Mouse (Mus musculus) E14TG2a.4 (cell line): ENCODE measurements around the gene Entpd5.

Source experiments
- H3K27me3 ChIP-seq: 2 replicates; pipeline ENCODE4 v1.6.1; 2014; ENCODE audit warnings: low read length, control low read depth; ENCODE audit not compliant: insufficient read depth
- H3K36me3 ChIP-seq: 2 replicates; pipeline ENCODE4 v1.6.1; 2014; ENCODE audit warnings: low read length, control low read depth; ENCODE audit not compliant: insufficient read depth
- H3K4me1 ChIP-seq: replicated peaks from 2 replicates; pipeline ENCODE4 v1.6.1; 2014; ENCODE audit warnings: low read depth, low read length, control low read depth
- H3K4me3 ChIP-seq: replicated peaks from 2 replicates; pipeline ENCODE4 v1.5.1; 2014; ENCODE audit warnings: mild to moderate bottlenecking, low read length
- H3K9me3 ChIP-seq: 2 replicates; pipeline ENCODE4 v1.6.1; 2014; ENCODE audit warnings: low read length, control low read depth
- CTCF ChIP-seq: conservative IDR thresholded peaks from 2 replicates; pipeline ENCODE4 v1.5.1; 2014; ENCODE audit warnings: low read length
- NANOG ChIP-seq: IDR thresholded peaks from 2 replicates; pipeline ENCODE4 v1.6.1; 2014; ENCODE audit warnings: borderline replicate concordance, low read length, mixed read lengths
- POU5F1 ChIP-seq: IDR thresholded peaks from 2 replicates; pipeline ENCODE4 v1.6.1; 2014; ENCODE audit warnings: low read length, borderline replicate concordance

Gene Entpd5

DNA sequence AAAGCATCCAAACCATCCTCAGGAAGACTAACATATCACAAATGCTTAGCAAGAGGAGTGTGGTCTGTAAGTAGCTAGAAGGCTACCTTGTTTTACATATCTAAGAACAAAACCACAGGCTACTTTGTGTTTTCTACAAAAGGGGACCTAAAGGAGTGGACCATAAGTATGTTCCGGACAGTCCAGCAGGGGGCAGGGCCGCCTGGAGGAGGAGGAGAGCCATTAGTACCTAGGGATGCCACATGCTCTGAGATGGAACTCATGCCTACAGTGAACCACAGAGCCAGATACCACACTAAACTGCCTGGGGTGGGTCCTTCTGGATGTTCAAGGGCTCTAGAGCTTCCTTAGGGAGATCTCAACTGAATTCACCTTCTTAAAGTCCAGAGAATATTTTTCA lies 61.6 kb downstream of the Entpd5 start:
- no peak overlapping the region for H3K4me3 ChIP-seq
- no peaks in the 10 kb centered on the region for H3K27me3 ChIP-seq
- H3K9me3 ChIP-seq: no peaks in the 10 kb centered on the region
- peaks cover 36% of the 10 kb centered on the region for H3K36me3 ChIP-seq
- TF ChIP-seq POU5F1: no peak
- peak; percentile 23; the same call in 1 of the 2 replicates for TF ChIP-seq CTCF
- H3K4me1 ChIP-seq: peaks cover 11% of the 10 kb centered on the region

DNA sequence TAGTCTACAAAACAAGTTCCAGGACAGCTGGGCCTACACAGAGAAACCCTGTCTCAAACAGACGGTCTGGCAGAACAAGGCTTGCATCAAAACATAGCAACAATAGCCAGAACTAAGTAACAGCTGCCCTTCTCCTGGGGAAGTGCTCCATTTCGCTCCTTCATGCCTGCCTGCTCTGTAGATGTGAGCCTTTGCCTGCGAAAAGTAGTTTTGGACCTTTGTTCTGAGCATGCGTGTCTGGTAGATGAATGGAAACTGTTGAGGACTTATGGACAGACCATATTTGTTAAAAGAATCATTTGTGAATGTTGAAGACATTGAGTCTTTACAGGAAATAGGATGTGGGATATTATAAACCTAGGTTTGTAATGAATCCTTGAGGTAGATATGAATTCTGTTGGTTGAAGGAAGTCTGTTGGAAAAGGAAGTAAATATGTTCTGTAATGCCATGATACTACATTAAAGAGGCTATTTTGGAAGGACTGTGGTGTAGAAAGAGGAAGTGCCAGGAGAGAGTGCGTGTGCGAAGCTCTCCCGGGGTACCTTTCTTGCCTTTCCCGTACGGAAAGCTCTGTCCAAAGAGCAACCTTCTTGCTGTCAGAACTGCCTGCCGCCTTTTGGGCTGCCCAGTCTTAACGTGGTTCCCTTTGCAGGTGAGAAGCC lies 71.7 kb downstream of the Entpd5 start:
- Histone ChIP-seq H3K9me3 (no peaks in the 10 kb centered on the region), H3K27me3 (no peaks in the 10 kb centered on the region), H3K36me3 (peaks cover 91% of the 10 kb centered on the region), H3K4me3 (no peak overlapping the region), H3K4me1 (no peaks in the 10 kb centered on the region)
- TF ChIP-seq CTCF: no peak
- TF ChIP-seq NANOG: no peak
- no peak for TF ChIP-seq POU5F1

DNA sequence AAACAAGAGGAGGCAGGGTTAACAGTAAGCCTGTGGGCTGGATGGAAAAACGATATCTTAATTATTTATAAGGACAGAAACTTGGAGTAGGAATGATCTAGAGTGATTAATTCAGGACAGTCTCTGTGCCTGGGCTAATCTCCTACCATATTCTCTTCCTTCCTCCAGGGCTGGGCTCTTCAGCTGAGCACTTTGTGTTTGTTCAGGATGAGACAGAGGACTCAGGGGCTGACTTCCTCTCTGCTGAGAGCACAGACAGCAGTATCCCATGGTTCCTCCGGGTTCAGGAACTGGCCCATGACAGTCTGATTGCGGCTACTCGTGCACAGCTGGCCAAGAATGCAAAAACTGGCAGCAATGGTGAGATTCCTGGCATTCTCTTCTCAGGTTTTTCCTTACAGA lies 81.7 kb downstream of the Entpd5 start:
- Histone ChIP-seq H3K4me1 (no peaks in the 10 kb centered on the region), H3K4me3 (no peak overlapping the region), H3K36me3 (peaks cover 74% of the 10 kb centered on the region), H3K9me3 (no peaks in the 10 kb centered on the region), H3K27me3 (no peaks in the 10 kb centered on the region)
- TF ChIP-seq NANOG (no peak), CTCF (no peak), POU5F1 (no peak)
